Comparison of ENCODE assay signal across 8 mouse cellular contexts in the genomic region with DNA sequence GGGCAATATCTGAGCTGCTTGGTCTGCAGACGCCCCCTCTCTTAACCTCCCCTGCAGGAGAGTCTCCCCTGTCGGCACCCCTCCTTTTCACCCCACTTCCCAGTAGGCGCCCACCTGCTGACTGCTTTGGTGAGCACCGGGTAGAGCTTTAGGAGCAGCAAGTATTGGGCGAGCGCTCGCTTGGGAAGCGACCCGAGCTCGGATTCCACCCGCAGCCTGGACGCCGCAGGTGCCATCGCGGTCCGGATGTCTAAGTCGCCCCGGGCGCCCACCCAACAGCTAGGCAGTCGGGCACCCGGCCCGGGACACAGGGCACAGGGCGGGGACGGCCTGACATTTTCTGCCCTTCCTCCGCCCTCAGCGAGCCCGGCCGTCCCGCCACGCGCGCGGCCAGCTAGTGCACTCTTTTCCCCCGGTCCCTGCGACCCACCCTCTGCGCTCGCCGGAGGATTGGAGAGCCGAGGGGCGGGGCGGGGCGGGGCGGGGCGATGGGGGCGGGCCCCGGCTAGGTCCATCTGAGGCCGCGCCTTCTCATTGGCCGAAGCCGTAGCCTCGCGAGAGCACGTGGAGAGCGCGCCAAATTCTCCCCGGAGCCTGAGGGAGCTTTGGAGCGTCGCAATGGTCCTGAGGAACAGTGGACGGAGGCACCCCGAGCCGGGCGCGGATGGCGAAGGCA. TPM values are rescaled to one million over a fixed set of nuclear protein-coding genes. Genes with fewer than 3 reads are reported as not detected.
DNase-seq lines count a peak whose midpoint lies in the region; ATAC-seq and TF ChIP-seq lines count a peak whose summit lies in the region.

Gene Pxmp2, minus strand, starts transcription at position 417 of the 676 bp plus-strand sequence.
Gene Pole, plus strand, starts transcription at position 537 of the 676 bp plus-strand sequence.

- peak within 1 kb of the TSS; percentile 96 for H3K9ac ChIP-seq in ES-E14 (ENCODE audit: insufficient read depth, low read depth, low read length, poor library complexity, severe bottlenecking)
- peak within 1 kb of the TSS; percentile 72 for H3K9ac ChIP-seq in forebrain, embryonic 14.5 days (ENCODE audit: low read length)
- peak within 1 kb of the TSS; percentile 81 for H3K9ac ChIP-seq in liver, postnatal 0 days (replicated peaks)
- H3K9ac ChIP-seq in neural tube, embryonic 13.5 days: peak within 1 kb of the TSS; percentile 82

- ATAC-seq in forebrain, embryonic 14.5 days: peak; percentile 99
- peak; percentile 96 for ATAC-seq in liver, postnatal 0 days
- peak; percentile 98 for ATAC-seq in neural tube, embryonic 13.5 days (ENCODE audit: low read depth)

- intact Hi-C loops in heart, postnatal 14 days (cut with DNase I): no loop called here

- no peaks in the 10 kb centered on the region for H3K9me3 ChIP-seq in ES-E14 (ENCODE audit: control insufficient read depth, insufficient read depth, low read depth, low read length)
- no peaks in the 10 kb centered on the region for H3K9me3 ChIP-seq in forebrain, embryonic 14.5 days (replicated peaks; ENCODE audit: control insufficient read depth, low read length)
- no peaks in the 10 kb centered on the region for H3K9me3 ChIP-seq in liver, postnatal 0 days (ENCODE audit: low read length)
- H3K9me3 ChIP-seq in neural tube, embryonic 13.5 days: no peaks in the 10 kb centered on the region

- DNase-seq in ES-E14 (ENCODE audit: low read depth, low spot score): peak; percentile 94
- peak; percentile 77 for DNase-seq in cerebellum, adult 11 months
- peak; percentile 96 for DNase-seq in forebrain, embryonic 14.5 days (ENCODE audit: low spot score)
- DNase-seq in heart, postnatal 14 days: peak; percentile 91 to 94
- DNase-seq in large intestine, adult 2 months (ENCODE audit: low read depth, low spot score): peak; percentile 75
- peak; percentile 97 for DNase-seq in liver, postnatal 0 days
- DNase-seq in telencephalon, adult 2 months (ENCODE audit: low read depth, low spot score): peak; percentile 23

- WGBS in forebrain, embryonic 14.5 days: under 1% methylated on average over 64 of the region's 64 CpGs
- WGBS in large intestine, adult 2 months: under 1% methylated on average over 64 of the region's 64 CpGs
- 0% methylated on average over 48 of the region's 64 CpGs for WGBS in liver, postnatal 0 days (ENCODE audit: insufficient replicate concordance)
- under 1% methylated on average over 58 of the region's 64 CpGs for WGBS in neural tube, embryonic 13.5 days

- 0 out of 2 replicates have a peak, but pooled peaks cover 11% of the 10 kb centered on the region for H3K27me3 ChIP-seq in forebrain, embryonic 14.5 days (replicated peaks; ENCODE audit: control insufficient read depth, insufficient read depth, low read length)
- H3K27me3 ChIP-seq in liver, postnatal 0 days (ENCODE audit: insufficient read depth, low read length): no peaks in the 10 kb centered on the region
- peaks cover 20% of the 10 kb centered on the region for H3K27me3 ChIP-seq in neural tube, embryonic 13.5 days

- no peaks in the 10 kb centered on the region for H3K4me1 ChIP-seq in ES-E14 (ENCODE audit: control insufficient read depth in 2 of 2, insufficient read depth in 2 of 2, low read length in 2 of 2, poor library complexity in 1 of 2)
- peaks cover 3% of the 10 kb centered on the region; the same call in 1 of the 2 replicates for H3K4me1 ChIP-seq in forebrain, embryonic 14.5 days (ENCODE audit: control insufficient read depth, insufficient read depth, low read length)
- peaks cover 15% of the 10 kb centered on the region for H3K4me1 ChIP-seq in liver, postnatal 0 days (ENCODE audit: insufficient read depth)
- peaks cover 17% of the 10 kb centered on the region for H3K4me1 ChIP-seq in neural tube, embryonic 13.5 days (replicated peaks)

- peak within 1 kb of the TSS; percentile 80 for H3K4me2 ChIP-seq in forebrain, embryonic 14.5 days (ENCODE audit: low read length)
- peak within 1 kb of the TSS; percentile 99 for H3K4me2 ChIP-seq in liver, postnatal 0 days (ENCODE audit: low read depth, low read length)
- H3K4me2 ChIP-seq in neural tube, embryonic 13.5 days: peak within 1 kb of the TSS; percentile 94

- peaks cover 7% of the 10 kb centered on the region for H3K36me3 ChIP-seq in ES-E14 (ENCODE audit: control insufficient read depth, insufficient read depth, low read length, poor library complexity, severe bottlenecking)
- H3K36me3 ChIP-seq in forebrain, embryonic 14.5 days (ENCODE audit: control insufficient read depth, insufficient read depth, low read length): peaks cover 13% of the 10 kb centered on the region
- peaks cover 21% of the 10 kb centered on the region for H3K36me3 ChIP-seq in liver, postnatal 0 days (replicated peaks; ENCODE audit: insufficient read depth, low read length)
- 0 out of 2 replicates have a peak, but pooled peaks cover 8% of the 10 kb centered on the region for H3K36me3 ChIP-seq in neural tube, embryonic 13.5 days

- peak within 1 kb of the TSS; percentile 85 to 100 for H3K4me3 ChIP-seq in ES-E14 (ENCODE audit: insufficient read depth in 1 of 2, low read depth in 1 of 2, low read length in 2 of 2, poor library complexity in 1 of 2, severe bottlenecking in 1 of 2)
- H3K4me3 ChIP-seq in forebrain, embryonic 14.5 days (ENCODE audit: low read depth, low read length): peak within 1 kb of the TSS; percentile 68
- H3K4me3 ChIP-seq in liver, postnatal 0 days (ENCODE audit: low read depth, low read length): peak within 1 kb of the TSS; percentile 75
- H3K4me3 ChIP-seq in neural tube, embryonic 13.5 days: peak within 1 kb of the TSS; percentile 76

- 0 out of 2 replicates have a peak, but pooled peaks have one; percentile 8 for TF ChIP-seq EP300 in liver, postnatal 0 days (IDR thresholded peaks at IDR 0.05; ENCODE audit: low read depth)

- peak within 1 kb of the TSS; percentile 78 for H3K27ac ChIP-seq in ES-E14 (ENCODE audit: insufficient read depth, low read depth, low read length, poor library complexity, severe bottlenecking)
- H3K27ac ChIP-seq in forebrain, embryonic 14.5 days (ENCODE audit: low read depth, low read length): 0 out of 2 replicates have a peak within 1 kb of the TSS, but pooled peaks have one; percentile 44
- peak within 1 kb of the TSS; percentile 93 for H3K27ac ChIP-seq in liver, postnatal 0 days (ENCODE audit: low read depth)
- no peak within 1 kb of the TSS for H3K27ac ChIP-seq in neural tube, embryonic 13.5 days (replicated peaks)

- no peak for TF ChIP-seq CTCF in liver, postnatal 0 days (IDR thresholded peaks at IDR 0.05; ENCODE audit: low read depth)

- in situ Hi-C loops in ES-E14 (cut with MboI; ENCODE audit: low sequenced_read_pairs in 2 of 2, unreplicated experiment in 2 of 2): no loop called here

TF ChIP-seq in ES-E14, 5 proteins besides CTCF, POLR2A, EP300 and RAD21:
- peak; percentile 83 for TF ChIP-seq CHD2 (IDR thresholded peaks at IDR 0.05; ENCODE audit: low read depth, low read length)
- TF ChIP-seq HCFC1 (IDR thresholded peaks at IDR 0.05; ENCODE audit: borderline replicate concordance, insufficient read depth, low read length): no peak

RNA-seq across cellular contexts. Expression of gene Pxmp2, which starts in this region (rescaled TPM):
- total RNA-seq in ES-E14 (2012; rRNA removed): 11.7 and 16.9 TPM in 2 replicates
- 6.1 and 8.3 TPM in 2 replicates for polyA plus RNA-seq in forebrain, embryonic 14.5 days (2014; fragmentation: Nextera tagmentation; extraction: Ambion mirVana)
- total RNA-seq in heart, postnatal 14 days (2021): 10 to 100 TPM; 49.9 to 60.2 TPM
- polyA plus RNA-seq in large intestine, adult 2 months (2012; rRNA removed): 5.1 and 5.9 TPM in 2 replicates
- 129 and 148 TPM in 2 replicates for polyA plus RNA-seq in liver, postnatal 0 days (2015; fragmentation: Nextera tagmentation; extraction: Ambion mirVana)
- polyA plus RNA-seq in neural tube, embryonic 13.5 days (2015; fragmentation: Nextera tagmentation; extraction: Ambion mirVana): 8.1 and 8.7 TPM in 2 replicates

RNA-seq across cellular contexts. Expression of gene Pole, which starts in this region (rescaled TPM):
- 77.7 and 96.1 TPM in 2 replicates for total RNA-seq in ES-E14 (2012; rRNA removed)
- 12.2 and 15.1 TPM in 2 replicates for polyA plus RNA-seq in forebrain, embryonic 14.5 days (2014; fragmentation: Nextera tagmentation; extraction: Ambion mirVana)
- 1 to 10 TPM; 2.4 to 3.9 TPM for total RNA-seq in heart, postnatal 14 days (2021)
- polyA plus RNA-seq in large intestine, adult 2 months (2012; rRNA removed): 12.3 and 14.4 TPM in 2 replicates
- 5.2 and 6.0 TPM in 2 replicates for polyA plus RNA-seq in liver, postnatal 0 days (2015; fragmentation: Nextera tagmentation; extraction: Ambion mirVana)
- 6.1 and 8.1 TPM in 2 replicates for polyA plus RNA-seq in neural tube, embryonic 13.5 days (2015; fragmentation: Nextera tagmentation; extraction: Ambion mirVana)

Comparison
In these comparisons a context has a peak if more than half of its experiments do, and no peak if none do; other contexts are left out.
1. RNA of gene Pole (total RNA-seq): 77.7 to 96.1 TPM in ES-E14; 2.4 to 3.9 TPM in heart, postnatal 14 days; every median in the first group is over 10 times any median in the second.
2. RNA of gene Pxmp2 (polyA plus RNA-seq): 129 to 148 TPM in liver, postnatal 0 days; 6.1 to 8.3 TPM in forebrain, embryonic 14.5 days, 8.1 to 8.7 TPM in neural tube, embryonic 13.5 days and 5.1 to 5.9 TPM in large intestine, adult 2 months; every median in the first group is over 10 times any median in the second.
3. DNase-seq: peak in every context shown above with its lines; median percentile 97 in liver, postnatal 0 days; 96 in forebrain, embryonic 14.5 days; 94 in ES-E14; 92 in heart, postnatal 14 days; 77 in cerebellum, adult 11 months; 75 in large intestine, adult 2 months; 23 in telencephalon, adult 2 months.
4. Peak in every context shown above with its lines, with median percentiles within 50 percentile points of each other: H3K4me3 ChIP-seq, H3K9ac ChIP-seq, ATAC-seq and H3K4me2 ChIP-seq.